Mouse (Mus musculus): Measurements from ENCODE around the gene Ergic1. TPM values are rescaled to one million over a fixed set of nuclear protein-coding genes. Genes with fewer than 3 reads are reported as not detected.

Gene Ergic1
- polyA plus RNA-seq, 1 experiment = 39.2 TPM

DNA sequence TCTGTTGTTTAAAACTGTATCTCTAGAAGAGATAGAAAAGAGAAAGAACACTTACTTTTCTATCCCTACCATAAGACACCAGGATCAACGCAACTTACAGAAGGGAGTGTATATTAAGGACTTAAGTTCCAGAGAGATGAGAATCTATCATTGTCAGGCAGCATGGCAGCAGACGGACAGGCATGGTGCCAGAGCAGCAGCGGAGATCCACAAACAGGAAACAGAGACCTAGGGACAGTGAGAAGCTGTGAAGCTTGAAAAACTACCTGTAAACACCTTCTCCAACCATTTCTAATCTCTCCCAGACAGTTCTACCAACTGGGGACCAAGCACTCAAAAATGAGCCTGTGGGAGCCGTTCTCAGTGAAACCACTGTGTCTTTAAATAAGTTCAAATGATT lies 142.4 kb downstream of the Ergic1 start:
- Histone ChIP-seq H3K4me1 (ENCODE audit: control insufficient read depth, insufficient read depth, insufficient read length) (peaks cover 2% of the 10 kb centered on the region; the same call in 1 of the 2 replicates), H3K4me3 (ENCODE audit: extremely low read depth, insufficient read depth, insufficient read length) (no peak overlapping the region), H3K27me3 (ENCODE audit: control insufficient read depth, insufficient read depth, low read length) (no peaks in the 10 kb centered on the region), H3K36me3 (ENCODE audit: control insufficient read depth, insufficient read depth, low read length) (peaks cover 12% of the 10 kb centered on the region), H3K27ac (ENCODE audit: insufficient read depth, low read length) (no peak overlapping the region)
- WGBS = 81% methylated on average over 4 of the region's 4 CpGs
- TF ChIP-seq CTCF (IDR thresholded peaks at IDR 0.05; ENCODE audit: extremely low read depth, insufficient read depth, insufficient read length, insufficient replicate concordance) (no peak), POLR2A (IDR thresholded peaks at IDR 0.05; ENCODE audit: low read depth, low read length) (no peak)
- no peak for DNase-seq (ENCODE audit: low read depth in 1 of 2, low spot score in 2 of 2)

DNA sequence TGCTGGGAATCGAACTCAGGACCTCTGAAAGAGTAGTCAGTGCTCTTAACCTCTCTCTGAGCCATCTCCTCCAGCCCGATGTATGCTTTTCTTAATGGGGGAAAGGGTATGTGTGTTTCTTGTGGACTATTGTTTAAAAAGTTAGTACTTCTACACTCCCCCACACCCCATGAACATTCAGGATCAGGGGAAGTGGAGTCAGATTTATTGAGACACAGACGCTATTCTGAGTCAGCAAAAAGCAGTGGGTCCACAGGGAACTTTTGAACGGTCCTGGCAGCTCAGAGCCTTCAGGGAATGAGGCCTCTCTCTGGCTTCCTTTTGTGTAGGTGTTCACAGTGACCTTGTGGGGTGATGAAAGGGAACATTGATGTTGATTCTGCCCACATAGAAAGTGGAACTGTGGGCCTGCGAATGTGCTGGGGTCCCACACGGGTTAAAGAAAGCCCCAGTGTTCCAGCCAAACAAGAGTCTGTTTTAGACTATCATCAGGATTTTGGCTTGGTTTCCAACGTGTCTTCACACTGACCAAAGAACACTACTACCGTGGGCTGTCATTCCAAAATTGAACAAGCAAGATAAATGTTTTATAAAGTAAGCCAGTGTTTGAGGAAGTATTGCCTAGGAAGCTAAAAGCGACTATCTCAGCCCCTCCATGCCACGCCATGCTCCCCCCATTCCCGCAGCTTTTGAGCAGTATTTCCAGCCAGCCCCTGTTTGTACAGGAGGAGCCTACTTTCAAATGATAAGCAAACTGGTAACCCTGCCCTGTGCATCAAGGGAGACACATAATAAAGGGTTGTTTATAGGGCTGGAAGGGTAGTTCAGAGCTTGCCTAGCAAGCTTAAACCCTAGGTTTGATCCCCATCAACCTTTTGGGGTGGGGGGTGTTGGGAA lies 144.4 kb downstream of the Ergic1 start:
- H3K27ac ChIP-seq (ENCODE audit: insufficient read depth, low read length) = no peak overlapping the region
- H3K36me3 ChIP-seq (ENCODE audit: control insufficient read depth, insufficient read depth, low read length) = peaks cover 2% of the 10 kb centered on the region
- peaks cover 2% of the 10 kb centered on the region; the same call in 1 of the 2 replicates for H3K4me1 ChIP-seq (ENCODE audit: control insufficient read depth, insufficient read depth, insufficient read length)
- DNase-seq (ENCODE audit: low read depth in 1 of 2, low spot score in 2 of 2) = no peak
- 35% methylated on average over 11 of the region's 11 CpGs for WGBS
- no peaks in the 10 kb centered on the region for H3K27me3 ChIP-seq (ENCODE audit: control insufficient read depth, insufficient read depth, low read length)
- TF ChIP-seq POLR2A (IDR thresholded peaks at IDR 0.05; ENCODE audit: low read depth, low read length) (no peak), CTCF (IDR thresholded peaks at IDR 0.05; ENCODE audit: extremely low read depth, insufficient read depth, insufficient read length, insufficient replicate concordance) (no peak)
- no peak overlapping the region for H3K4me3 ChIP-seq (ENCODE audit: extremely low read depth, insufficient read depth, insufficient read length)

Other genes with a start within 250 kb of the Ergic1 start
- gene Neurl1b, start 146.7 kb upstream of the Ergic1 start, polyA plus RNA-seq (2012; rRNA removed) = 7.9 and 14.5 TPM in 2 replicates
- gene Dusp1, start 639 bp downstream of the Ergic1 start, polyA plus RNA-seq (2012; rRNA removed) = 44.3 and 55.8 TPM in 2 replicates
- 150 and 192 TPM in 2 replicates for gene Atp6v0e, start 101.7 kb downstream of the Ergic1 start, polyA plus RNA-seq (2012; rRNA removed)
- 4.5 and 5.4 TPM in 2 replicates for gene Crebrf, start 154.2 kb downstream of the Ergic1 start, polyA plus RNA-seq (2012; rRNA removed)
- 16.6 and 17.2 TPM in 2 replicates for gene Bnip1, start 219.6 kb downstream of the Ergic1 start, polyA plus RNA-seq (2012; rRNA removed)